Mouse (Mus musculus) intestine, embryonic 15.5 days (tissue): Measurements from ENCODE around the gene Akr1c19. TPM values are rescaled to one million over a fixed set of nuclear protein-coding genes. Genes with fewer than 3 reads are reported as not detected.

Experiments used
- ATAC-seq: fragments of 200-750 bp; cut with Nextera tagmentation; 2 replicates; pipeline ENCODE4 v1.8.0; 2017; ENCODE audit warnings: moderate TSS enrichment, moderate library complexity
- H3K27ac ChIP-seq: fragments of 300-500 bp; sonication (generic); 2 replicates; pipeline ENCODE4 v1.5.1; 2015; ENCODE audit warnings: mild to moderate bottlenecking, inconsistent platforms
- H3K27me3 ChIP-seq: fragments of 300-500 bp; sonication (generic); replicated peaks from 2 replicates; pipeline ENCODE4 v1.6.1; 2015; ENCODE audit warnings: inconsistent platforms
- H3K36me3 ChIP-seq: fragments of 300-500 bp; sonication (generic); 2 replicates; pipeline ENCODE4 v1.6.1; 2015; ENCODE audit warnings: inconsistent platforms
- H3K4me1 ChIP-seq: fragments of 300-500 bp; sonication (generic); replicated peaks from 2 replicates; pipeline ENCODE4 v1.6.1; 2015; ENCODE audit warnings: inconsistent platforms
- H3K4me2 ChIP-seq: fragments of 300-500 bp; sonication (generic); replicated peaks from 2 replicates; pipeline ENCODE4 v1.6.1; 2015; ENCODE audit warnings: mild to moderate bottlenecking, inconsistent platforms
- H3K4me3 ChIP-seq: fragments of 300-500 bp; sonication (generic); replicated peaks from 2 replicates; pipeline ENCODE4 v1.5.1; 2015; ENCODE audit warnings: inconsistent platforms
- H3K9ac ChIP-seq: fragments of 300-500 bp; sonication (generic); 2 replicates; pipeline ENCODE4 v1.6.1; 2015; ENCODE audit warnings: inconsistent platforms
- H3K9me3 ChIP-seq: fragments of 300-500 bp; sonication (generic); 2 replicates; pipeline ENCODE4 v1.6.1; 2016; ENCODE audit warnings: inconsistent platforms
- WGBS: fragments of 180-500 bp; shearing (Covaris S2); methylation state at CpG from one replicate; pipeline ENCODE4 v1.1.7; 2015; 5-methylcytosine and 5-hydroxymethylcytosine counted together
- polyA plus RNA-seq: library from polyadenylated mRNA; unstranded; fragments of >200 nt; fragmentation: Nextera tagmentation; extraction: Ambion mirVana; gene quantifications from 2 replicates; pipeline ENCODE4 v1.2.1, GENCODE M21; 2015

Akr1c19 gene
- polyA plus RNA-seq, 1 experiment from 2014 or later = 409 TPM

GRCm38 (mm10) chr13:4279284-4279683 lies 50.8 kb downstream of the Akr1c19 start, which contains the start of gene Akr1c12:
Akr1c12 (minus strand) TSS chr13:4279433.
- WGBS = 30% methylated on average over 4 of the region's 4 CpGs

GRCm38 (mm10) chr13:4281471-4282412 lies 53.2 kb downstream of the Akr1c19 start:
- 32% methylated on average over 7 of the region's 7 CpGs for WGBS
- no peak for ATAC-seq

More at GRCm38 (mm10) chr13:4279284-4279683, 50.8 kb downstream of the Akr1c19 start, which contains the start of gene Akr1c12:
- peak within 1 kb of the TSS; percentile 37 for H3K4me2 ChIP-seq
- H3K27me3 ChIP-seq = no peaks in the 10 kb centered on the region
- H3K9ac ChIP-seq = no peak within 1 kb of the TSS
- H3K27ac ChIP-seq = no peak within 1 kb of the TSS
- H3K4me3 ChIP-seq = peak within 1 kb of the TSS; percentile 31
- H3K4me1 ChIP-seq = no peaks in the 10 kb centered on the region
- no peaks in the 10 kb centered on the region for H3K9me3 ChIP-seq
- ATAC-seq = peak; percentile 94
- H3K36me3 ChIP-seq = no peaks in the 10 kb centered on the region

GRCm38 (mm10) chr13:4296991-4297390 lies 68.5 kb downstream of the Akr1c19 start:
- Histone ChIP-seq H3K4me3 (no peak overlapping the region), H3K9ac (no peak overlapping the region), H3K4me2 (no peak overlapping the region), H3K9me3 (no peaks in the 10 kb centered on the region), H3K4me1 (no peaks in the 10 kb centered on the region), H3K36me3 (no peaks in the 10 kb centered on the region), H3K27me3 (no peaks in the 10 kb centered on the region), H3K27ac (no peak overlapping the region)
- ATAC-seq = no peak
- 94% methylated on average over 4 of the region's 4 CpGs for WGBS

More at GRCm38 (mm10) chr13:4281471-4282412, 53.2 kb downstream of the Akr1c19 start:
- Histone ChIP-seq H3K4me2 (no peak overlapping the region), H3K27ac (no peak overlapping the region), H3K4me1 (no peaks in the 10 kb centered on the region), H3K36me3 (no peaks in the 10 kb centered on the region), H3K4me3 (no peak overlapping the region), H3K9ac (no peak overlapping the region), H3K27me3 (no peaks in the 10 kb centered on the region), H3K9me3 (no peaks in the 10 kb centered on the region)

Other genes starting within 250 kb of the Akr1c19 start
- 3.9 and 4.3 TPM in 2 replicates for gene Akr1c14, start 179.7 kb upstream of the Akr1c19 start, polyA plus RNA-seq
- 0.28 and 0.46 TPM in 2 replicates for gene Akr1c18, start 78.0 kb upstream of the Akr1c19 start, polyA plus RNA-seq
- gene Akr1c13, start 37.5 kb upstream of the Akr1c19 start, polyA plus RNA-seq = 286 and 313 TPM in 2 replicates
- 99.7 and 110 TPM in 2 replicates for gene Akr1c12, start 50.7 kb downstream of the Akr1c19 start, polyA plus RNA-seq
- gene Akr1c6, start 205.6 kb downstream of the Akr1c19 start, polyA plus RNA-seq = 0.34 TPM in 1 of 2 replicates, not detected in the other